Mouse (Mus musculus) lung, postnatal 10 days (tissue): ENCODE measurements at regions not wholly inside any gene's neighbourhood (a gene's known extent, or its start where the extent isn't known, plus 50 kb on each side); places are given as distances from the start of the nearest gene placed in this dataset.

Experiments used
- DNase-seq: peaks from one replicate; pipeline ENCODE4 v3.0.0; 2021

DNA sequence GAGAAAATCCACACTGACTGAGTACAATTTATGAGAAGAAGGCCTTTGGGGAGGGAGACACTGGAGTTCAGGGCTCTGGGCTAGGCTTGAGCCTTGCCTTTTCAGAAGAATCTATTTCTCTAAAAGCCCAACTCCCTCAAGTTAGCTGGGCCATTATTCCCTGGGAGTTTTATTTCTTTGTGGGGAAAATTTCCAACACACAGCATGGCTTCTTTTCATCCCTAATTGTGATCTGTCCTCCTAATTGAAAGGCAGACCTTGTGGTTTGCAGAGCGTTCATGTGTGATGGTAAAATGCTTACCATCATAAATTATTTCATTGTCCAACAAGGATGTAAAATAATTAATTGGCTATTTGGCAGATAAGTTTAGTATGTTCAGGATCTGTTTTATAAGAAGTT lies 204.1 kb downstream of the Tgfb2 start:
- DNase-seq = no peak

GRCm38 (mm10) chr1:186497872-186498271 lies 207.9 kb downstream of the Tgfb2 start:
- no peak for DNase-seq

- DNase-seq = no peak
Measured at GRCm38 (mm10) chr1:186497333-186497732, 208.5 kb downstream of the Tgfb2 start.

GRCm38 (mm10) chr1:186494411-186494783 lies 211.4 kb downstream of the Tgfb2 start:
- no peak for DNase-seq

DNA sequence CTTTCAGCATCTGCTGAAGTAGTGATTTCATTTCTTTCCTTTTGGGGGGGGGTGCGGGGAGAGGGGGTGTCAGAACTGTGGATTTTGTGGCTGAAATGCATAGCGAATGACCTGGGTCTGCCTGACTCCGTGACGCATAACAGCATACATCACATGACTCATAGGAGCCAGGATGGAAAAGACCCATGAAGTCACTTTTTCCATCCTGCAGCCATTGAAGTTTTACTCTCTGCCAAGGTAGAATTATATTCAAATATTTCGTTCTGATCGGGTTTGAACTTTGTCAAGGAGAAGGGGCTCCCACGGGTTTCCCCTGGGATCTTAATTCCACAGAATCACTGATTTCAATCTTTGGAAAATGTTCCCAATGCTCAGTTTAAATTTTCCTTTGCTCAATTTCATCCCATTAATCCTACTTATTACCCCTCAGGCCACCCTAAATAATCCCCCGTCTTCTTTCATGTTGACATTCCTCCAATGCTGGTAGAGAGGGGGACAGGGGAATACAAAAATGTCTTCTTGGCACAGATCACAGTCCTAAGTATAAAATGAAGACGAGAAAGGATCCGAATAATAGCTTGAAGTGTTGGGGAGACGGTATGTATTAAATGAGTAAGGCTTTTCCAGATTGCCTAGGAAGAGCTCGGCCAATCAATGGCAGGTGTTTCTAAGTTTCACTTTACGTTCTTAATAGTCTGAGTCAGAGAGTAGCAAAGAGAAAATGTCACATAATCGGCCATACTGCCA lies 212.0 kb downstream of the Tgfb2 start:
- DNase-seq = no peak

GRCm38 (mm10) chr1:186482177-186482576 lies 223.6 kb downstream of the Tgfb2 start:
- peak; percentile 68 for DNase-seq

DNA sequence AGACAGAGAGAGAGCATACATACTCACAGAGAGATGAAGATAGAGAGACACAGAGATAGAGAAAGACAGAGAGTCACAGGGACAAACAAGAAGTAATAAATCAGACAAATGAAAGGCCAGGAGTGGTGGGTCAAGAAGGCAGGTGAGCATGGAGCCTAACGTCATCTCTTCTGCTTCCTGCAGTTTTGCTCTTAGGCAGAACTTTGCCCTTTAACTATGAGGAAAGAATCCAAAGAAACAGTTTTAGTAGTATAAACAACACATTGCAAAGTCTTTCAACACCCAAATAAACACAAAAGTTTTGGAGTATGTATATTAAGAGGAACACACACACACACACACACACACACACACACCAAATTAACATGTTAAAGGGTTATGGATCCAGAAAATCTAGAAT lies 225.8 kb downstream of the Tgfb2 start:
- no peak for DNase-seq

DNA sequence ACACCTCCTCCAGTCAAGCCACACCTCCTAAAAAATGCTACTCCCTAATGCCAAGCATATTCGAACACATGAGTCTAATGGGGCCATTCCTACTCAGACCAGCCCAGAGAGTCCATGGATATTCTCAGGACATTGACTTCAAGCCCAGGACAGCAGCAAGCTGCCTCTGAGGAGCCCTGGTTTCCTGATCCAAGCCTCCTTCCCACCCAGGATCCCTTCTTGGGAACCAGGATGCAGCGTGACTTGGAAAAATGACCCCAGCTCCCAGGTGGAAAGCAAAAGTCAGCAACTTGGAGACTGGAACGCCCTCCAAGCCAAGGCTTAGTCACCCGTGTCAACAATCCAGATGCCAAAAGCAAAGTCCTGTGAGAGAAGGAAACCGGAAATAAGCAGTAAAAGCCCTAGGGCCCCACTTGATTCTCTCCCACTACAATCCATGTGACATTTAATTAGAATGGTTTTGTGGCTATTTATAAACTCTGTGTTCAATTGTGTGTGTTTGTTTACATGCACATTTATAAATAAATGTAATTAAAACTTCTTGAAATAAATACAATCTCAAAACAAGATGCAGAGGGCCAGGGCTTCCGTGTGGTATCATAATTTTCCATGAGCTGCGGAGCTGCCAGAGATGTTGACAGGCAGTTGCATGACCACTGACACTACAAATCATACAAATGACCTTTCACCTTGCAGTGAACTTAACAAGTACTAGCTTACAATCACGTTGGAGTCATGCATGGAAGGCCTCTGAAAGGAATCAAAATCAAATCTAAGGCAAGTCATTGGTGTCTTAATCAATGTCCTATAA lies 227.2 kb downstream of the Tgfb2 start:
- DNase-seq = peak; percentile 27

GRCm38 (mm10) chr1:186474844-186475243 lies 230.9 kb downstream of the Tgfb2 start:
- DNase-seq = no peak

GRCm38 (mm10) chr1:186474385-186474784 lies 231.4 kb downstream of the Tgfb2 start:
- no peak for DNase-seq

GRCm38 (mm10) chr1:186472955-186473354 lies 232.8 kb downstream of the Tgfb2 start:
- peak; percentile 6 for DNase-seq

- DNase-seq = no peak
Measured at GRCm38 (mm10) chr1:186465526-186465925, 240.3 kb downstream of the Tgfb2 start.

- peak; percentile 27 for DNase-seq
Measured at GRCm38 (mm10) chr1:186460742-186461141, 245.0 kb downstream of the Tgfb2 start.

GRCm38 (mm10) chr1:186458099-186458637 lies 247.6 kb downstream of the Tgfb2 start:
- DNase-seq = no peak

DNA sequence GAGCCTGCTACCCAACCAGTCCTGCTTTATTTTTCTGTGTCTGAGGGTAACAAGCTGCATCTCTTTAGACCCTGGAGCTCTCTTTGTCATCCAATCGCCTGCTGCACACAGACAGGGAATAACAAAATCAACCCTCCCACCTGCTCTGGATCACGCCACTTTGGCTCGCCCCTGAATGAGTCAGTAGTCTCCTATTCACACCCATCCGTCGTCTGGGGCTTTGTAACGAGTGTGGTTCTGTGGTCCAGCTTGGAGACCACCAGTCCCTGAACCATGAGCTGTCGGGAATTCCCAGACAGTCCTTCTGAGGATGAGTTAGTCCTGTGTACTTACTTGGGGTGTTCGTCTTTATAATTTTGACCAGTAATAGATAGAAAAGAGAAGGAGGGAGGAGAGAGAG lies 248.7 kb downstream of the Tgfb2 start:
- DNase-seq = no peak

DNA sequence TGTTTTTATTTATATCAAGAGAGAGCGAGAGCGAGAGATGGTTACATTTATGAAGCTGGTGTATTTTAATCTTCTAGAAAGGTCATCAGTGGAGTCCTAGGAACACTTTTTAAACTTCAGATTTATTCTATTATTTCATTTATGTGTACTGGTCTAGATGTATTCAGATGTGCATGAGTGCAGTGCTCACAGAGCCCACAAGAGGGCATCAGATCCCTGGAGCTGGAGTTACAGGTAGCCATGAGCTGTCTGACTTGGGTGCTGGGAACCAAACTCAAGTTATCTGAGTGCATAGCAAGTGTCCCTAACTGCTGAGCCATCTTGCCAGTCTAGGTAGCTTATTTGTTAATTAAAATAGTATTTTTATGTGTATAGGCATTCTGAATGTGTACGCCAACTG lies 249.7 kb downstream of the Tgfb2 start:
- DNase-seq = peak; percentile 21

- no peak for DNase-seq
Measured at GRCm38 (mm10) chr1:186455177-186455660, 250.6 kb downstream of the Tgfb2 start.

DNA sequence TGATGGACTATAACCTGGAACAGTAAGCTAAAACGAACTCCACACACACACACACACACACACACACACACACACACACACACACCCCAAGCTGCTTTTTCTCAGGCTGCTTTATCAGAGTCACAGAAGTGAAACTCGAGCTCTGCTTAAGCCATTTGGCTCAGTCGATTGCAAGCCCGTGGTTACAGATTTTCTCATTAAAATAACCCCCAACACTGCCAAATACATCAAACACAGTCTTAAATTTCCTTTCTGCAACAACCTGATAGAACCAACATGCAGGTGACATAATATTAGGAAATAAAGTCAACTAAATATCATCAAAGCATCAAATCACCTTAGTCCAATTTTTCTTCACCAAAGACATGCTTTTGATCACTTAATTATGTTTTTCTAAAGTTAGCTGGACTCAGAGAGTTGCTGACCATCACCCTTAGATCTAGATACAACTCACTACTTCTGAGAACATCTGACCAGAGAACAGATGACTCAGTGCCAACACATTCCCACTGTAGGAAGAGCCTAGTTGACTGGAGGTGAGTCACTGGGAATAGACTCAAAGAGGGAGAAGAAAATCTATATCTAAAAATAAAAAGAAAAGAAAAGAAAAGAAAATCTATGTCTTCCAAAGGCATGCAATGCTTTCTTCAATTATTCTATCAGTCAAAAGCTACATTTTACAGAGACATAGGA lies 251.2 kb downstream of the Tgfb2 start:
- DNase-seq = no peak

GRCm38 (mm10) chr1:186448841-186449650 lies 256.7 kb downstream of the Tgfb2 start:
- DNase-seq = no peak

- peak; percentile 16 for DNase-seq
Measured at GRCm38 (mm10) chr1:186447521-186447920, 258.3 kb downstream of the Tgfb2 start.

DNA sequence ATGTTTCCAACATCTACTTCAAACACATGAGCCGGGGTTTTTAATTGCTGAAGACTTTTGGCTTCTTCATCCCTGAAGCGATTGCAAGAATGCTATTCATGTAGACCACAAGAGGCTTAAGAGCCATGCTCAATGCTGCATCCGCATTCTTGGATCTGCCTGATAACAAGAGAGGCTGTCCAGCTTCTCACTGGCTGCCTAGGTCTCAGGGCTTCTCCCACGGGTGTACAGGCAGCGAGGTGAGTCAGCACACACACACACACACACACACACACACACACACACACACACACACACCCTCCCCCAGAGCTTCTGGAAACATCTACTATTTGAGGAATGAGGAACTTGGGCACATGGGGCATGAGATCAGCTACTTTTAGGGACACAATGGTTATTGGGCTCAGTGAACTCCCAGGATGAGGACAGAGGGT lies 261.1 kb downstream of the Tgfb2 start:
- peak; percentile 68 for DNase-seq

GRCm38 (mm10) chr1:186442160-186442559 lies 263.6 kb downstream of the Tgfb2 start:
- no peak for DNase-seq
